Mouse (Mus musculus) intestine, postnatal 0 days (tissue): ENCODE measurements around the gene Fam3a. TPM values are rescaled to one million over a fixed set of nuclear protein-coding genes. Genes with fewer than 3 reads are reported as not detected.

Source experiments
- ATAC-seq: fragments of 200-750 bp; cut with Nextera tagmentation; 2 replicates; pipeline ENCODE4 v1.8.0; 2017; ENCODE audit warnings: mild to moderate bottlenecking, moderate TSS enrichment, moderate library complexity
- H3K27ac ChIP-seq: fragments of 300-500 bp; sonication (generic); 2 replicates; pipeline ENCODE4 v1.5.1; 2014; ENCODE audit warnings: mild to moderate bottlenecking, low read depth, low read length, moderate library complexity
- H3K27me3 ChIP-seq: fragments of 300-500 bp; sonication (generic); replicated peaks from 2 replicates; pipeline ENCODE4 v1.6.1; 2014; ENCODE audit warnings: low read length, mixed read lengths; ENCODE audit not compliant: control insufficient read depth, insufficient read depth
- H3K36me3 ChIP-seq: fragments of 300-500 bp; sonication (generic); 2 replicates; pipeline ENCODE4 v1.6.1; 2014; ENCODE audit warnings: mild to moderate bottlenecking, moderate library complexity; ENCODE audit not compliant: control insufficient read depth, insufficient read depth
- H3K4me1 ChIP-seq: fragments of 300-500 bp; sonication (generic); replicated peaks from 2 replicates; pipeline ENCODE4 v1.6.1; 2014; ENCODE audit warnings: antibody characterized with exemption, low read length, mixed read lengths; ENCODE audit not compliant: control insufficient read depth, insufficient read depth
- H3K4me2 ChIP-seq: fragments of 300-500 bp; sonication (generic); replicated peaks from 2 replicates; pipeline ENCODE4 v1.6.1; 2014; ENCODE audit warnings: low read depth, mild to moderate bottlenecking, moderate library complexity
- H3K4me3 ChIP-seq: fragments of 300-500 bp; sonication (generic); 2 replicates; pipeline ENCODE4 v1.5.1; 2014; ENCODE audit warnings: low read depth, low read length
- H3K9ac ChIP-seq: fragments of 300-500 bp; sonication (generic); 2 replicates; pipeline ENCODE4 v1.6.1; 2014; ENCODE audit warnings: mild to moderate bottlenecking, low read depth, low read length
- H3K9me3 ChIP-seq: fragments of 300-500 bp; sonication (generic); 2 replicates; pipeline ENCODE4 v1.6.1; 2016; ENCODE audit warnings: mixed run types; ENCODE audit not compliant: control insufficient read depth
- CTCF ChIP-seq: sonication (generic); IDR thresholded peaks from 2 replicates; pipeline ENCODE4 v1.5.1; 2016; ENCODE audit warnings: low read depth, mild to moderate bottlenecking, control low read depth, antibody characterized with exemption, moderate library complexity
- WGBS: fragments of 180-500 bp; shearing (Covaris S2); extraction: QIAGEN DNeasy Blood & Tissue Kit; methylation state at CpG from one replicate; pipeline ENCODE4 v1.1.7; 2014; 5-methylcytosine and 5-hydroxymethylcytosine counted together
- polyA plus RNA-seq: library from polyadenylated mRNA; unstranded; fragments of >200 nt; fragmentation: Nextera tagmentation; extraction: Ambion mirVana; gene quantifications from 2 replicates; pipeline ENCODE4 v1.2.1, GENCODE M21; 2015

Gene Fam3a
- polyA plus RNA-seq, 1 experiment from 2014 or later, result 22.0 TPM

DNA sequence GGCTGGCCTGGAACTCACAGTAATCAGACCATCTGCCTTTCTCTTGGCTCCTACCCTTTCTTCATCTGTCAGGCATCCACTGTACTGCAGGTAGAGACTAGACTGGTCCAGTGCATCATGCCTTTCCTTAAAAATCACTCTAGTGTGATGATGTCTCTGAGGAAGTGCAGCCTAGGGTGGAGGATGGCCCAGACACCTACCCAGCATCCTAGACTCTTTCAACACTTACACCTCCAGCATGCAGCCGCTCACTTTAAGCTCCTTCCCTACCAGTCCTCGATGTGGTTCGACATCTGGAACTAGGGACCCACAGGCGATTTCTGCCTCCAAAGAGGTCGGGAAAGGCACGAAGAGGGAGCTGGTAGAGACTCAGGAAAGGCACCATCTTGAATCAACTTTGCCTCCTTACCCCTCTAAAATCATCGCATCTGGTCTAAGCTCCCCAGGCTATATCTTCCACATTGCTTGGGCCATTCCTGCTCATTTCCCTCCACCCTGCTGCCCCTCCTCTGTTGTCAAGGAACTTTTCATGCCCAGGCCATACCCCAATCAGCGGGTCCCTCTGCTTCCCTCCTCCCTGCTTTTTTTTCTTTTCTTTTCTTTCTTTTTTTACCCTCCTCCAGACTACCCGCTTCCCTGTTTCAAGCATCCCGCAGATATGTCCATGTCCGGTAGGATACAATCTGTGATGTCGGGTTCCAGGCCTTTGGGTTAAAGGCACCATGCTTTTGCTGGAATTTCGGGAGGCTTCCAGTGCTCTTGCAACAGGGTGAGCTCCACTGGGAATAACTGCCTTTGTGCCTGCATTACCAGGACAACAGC, 40.2 kb downstream of the Fam3a start:
- peak overlapping the region; percentile 46 for H3K4me3 ChIP-seq
- H3K36me3 ChIP-seq, result no peaks in the 10 kb centered on the region
- H3K9me3 ChIP-seq, result no peaks in the 10 kb centered on the region
- 21% methylated on average over 13 of the region's 13 CpGs for WGBS
- H3K4me1 ChIP-seq, result no peaks in the 10 kb centered on the region
- H3K27ac ChIP-seq, result no peak overlapping the region
- ATAC-seq, result no peak
- peak overlapping the region; percentile 57 for H3K4me2 ChIP-seq
- H3K9ac ChIP-seq, result peak overlapping the region; percentile 45; the same call in 1 of the 2 replicates
- no peak for TF ChIP-seq CTCF
- H3K27me3 ChIP-seq, result no peaks in the 10 kb centered on the region

Other genes with a start within 250 kb of the Fam3a start
- gene Tex28, start 225.4 kb downstream of the Fam3a start, polyA plus RNA-seq, result not detected in 2 replicates
- not detected in 2 replicates for gene Tktl1, start 216.0 kb downstream of the Fam3a start, polyA plus RNA-seq
- 155 and 170 TPM in 2 replicates for gene Flna, start 143.5 kb downstream of the Fam3a start, polyA plus RNA-seq
- 13.8 and 14.6 TPM in 2 replicates for gene Emd, start 138.6 kb downstream of the Fam3a start, polyA plus RNA-seq
- gene Rpl10, start 122.5 kb downstream of the Fam3a start, polyA plus RNA-seq, result 485 and 521 TPM in 2 replicates
- gene Taz, start 111.4 kb downstream of the Fam3a start, polyA plus RNA-seq, result 64.0 and 64.8 TPM in 2 replicates
- gene Dnase1l1, start 110.9 kb downstream of the Fam3a start, polyA plus RNA-seq, result 24.7 and 26.2 TPM in 2 replicates
- 111 and 115 TPM in 2 replicates for gene Atp6ap1, start 96.2 kb downstream of the Fam3a start, polyA plus RNA-seq
- gene Gdi1, start 88.3 kb downstream of the Fam3a start, polyA plus RNA-seq, result 63.9 and 72.4 TPM in 2 replicates
- 35.6 and 42.9 TPM in 2 replicates for gene Fam50a, start 80.2 kb downstream of the Fam3a start, polyA plus RNA-seq
- 0.93 and 1.3 TPM in 2 replicates for gene Plxna3, start 64.2 kb downstream of the Fam3a start, polyA plus RNA-seq
- gene Lage3, start 39.7 kb downstream of the Fam3a start, polyA plus RNA-seq, result 58.3 and 62.2 TPM in 2 replicates
- 77.4 and 78.1 TPM in 2 replicates for gene Ubl4a, start 20.1 kb downstream of the Fam3a start, polyA plus RNA-seq
- 16.9 and 18.3 TPM in 2 replicates for gene Slc10a3, start 19.9 kb downstream of the Fam3a start, polyA plus RNA-seq
- 12.0 and 12.7 TPM in 2 replicates for gene Ikbkg, start within 50 bp of the Fam3a start, polyA plus RNA-seq
- 13.6 and 14.5 TPM in 2 replicates for gene G6pdx, start 35.9 kb upstream of the Fam3a start, polyA plus RNA-seq
- not detected in 2 replicates for gene Gm6880, start 88.1 kb upstream of the Fam3a start, polyA plus RNA-seq
- not detected in 2 replicates for gene Olfr1326-ps1, start 181.6 kb upstream of the Fam3a start, polyA plus RNA-seq
- not detected in 2 replicates for gene Olfr1325, start 199.4 kb upstream of the Fam3a start, polyA plus RNA-seq